Mouse (Mus musculus) spleen, adult 2 months (tissue): ENCODE measurements around the gene Cyp3a25.

Experiments used
- CTCF ChIP-seq: fragments of 200-500 bp; IDR thresholded peaks from 2 replicates; pipeline ENCODE4 v1.5.1; 2011; ENCODE audit warnings: mild to moderate bottlenecking, inconsistent platforms; ENCODE audit not compliant: insufficient read depth, insufficient read length, insufficient replicate concordance; ENCODE audit errors: extremely low read depth
- POLR2A ChIP-seq: fragments of 200-500 bp; IDR thresholded peaks from 2 replicates; pipeline ENCODE4 v1.6.1; 2011; ENCODE audit warnings: low read depth, low read length, inconsistent platforms

DNA sequence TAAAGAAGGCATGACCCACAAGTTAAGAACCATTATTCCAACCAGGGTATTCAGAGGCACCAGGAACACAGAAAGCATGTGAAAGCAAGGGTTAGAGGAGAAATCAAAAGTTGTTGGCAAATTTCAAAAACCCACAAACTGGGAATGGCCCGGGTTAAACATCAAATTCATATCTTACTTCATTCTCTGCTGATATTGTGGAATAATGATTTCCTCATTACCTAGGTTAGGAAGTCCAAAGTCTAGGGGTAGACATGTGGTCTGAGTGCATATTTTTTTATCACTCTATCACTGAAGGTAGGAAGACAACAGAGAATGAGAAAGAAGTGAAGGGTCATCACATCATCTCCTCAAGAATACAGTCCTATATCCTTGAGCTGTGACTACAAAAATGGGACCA is 1.8 kb upstream of the Cyp3a25 start:
- TF ChIP-seq CTCF (no peak), POLR2A (no peak)
